Mouse (Mus musculus): ENCODE measurements around the gene Mlip.

DNA sequence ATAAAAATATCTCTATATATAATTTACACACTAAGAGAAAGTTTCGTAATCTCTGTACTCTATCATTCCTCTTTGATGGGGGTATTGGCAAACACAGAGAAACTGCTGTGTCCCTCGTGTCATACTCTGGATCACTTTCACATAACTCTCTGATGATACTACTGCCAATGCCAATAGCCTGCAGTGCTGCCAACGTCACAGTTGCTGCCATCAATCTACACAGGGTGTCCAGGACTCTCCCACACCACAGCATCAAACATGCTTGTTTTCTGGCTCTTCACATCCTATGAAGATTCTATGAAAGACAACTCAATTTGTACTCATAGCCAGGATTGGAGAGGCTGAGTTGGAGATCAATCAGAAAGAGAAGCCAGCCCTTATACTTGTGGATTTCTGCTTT, 17.4 kb downstream of the Mlip start:
- TF ChIP-seq TAL1 (IDR thresholded peaks at IDR 0.05; ENCODE audit: low read length), result no peak
- TF ChIP-seq GATA1 (IDR thresholded peaks at IDR 0.05; ENCODE audit: low read length), result no peak

All from erythroblast, embryonic 14.5 days (primary cell).